Mouse (Mus musculus) liver, adult 2 months (tissue): ENCODE results near the gene Plscr1.

ENCODE experiments used
- CTCF ChIP-seq: fragments of 200-500 bp; IDR thresholded peaks from 2 replicates; pipeline ENCODE4 v1.5.1; 2011; ENCODE audit warnings: low read depth, low read length, control low read depth
- POLR2A ChIP-seq: fragments of 200-500 bp; IDR thresholded peaks from 2 replicates; pipeline ENCODE4 v1.6.1; 2011; ENCODE audit warnings: low read length, control low read depth; ENCODE audit not compliant: insufficient read depth; ENCODE audit errors: extremely low read depth

DNA sequence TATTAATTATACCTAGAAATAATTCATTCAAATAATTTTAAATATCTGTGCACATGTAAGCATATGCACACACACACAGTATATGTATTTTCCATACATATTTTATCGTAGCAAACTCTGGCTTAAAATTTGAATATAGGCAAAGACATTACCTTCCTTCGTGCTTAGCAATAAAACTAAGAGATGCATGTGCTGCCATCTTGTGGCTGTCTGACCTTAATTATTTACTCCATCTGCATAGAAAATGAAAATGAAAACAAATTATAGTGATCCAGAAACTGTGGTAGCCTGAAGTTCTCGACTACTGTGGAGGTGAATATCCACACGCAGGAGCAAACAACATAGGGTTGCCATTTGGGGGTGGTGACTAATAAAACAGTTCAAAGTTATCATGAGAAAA, 42.2 kb upstream of the Plscr1 start:
- TF ChIP-seq CTCF = no peak
- no peak for TF ChIP-seq POLR2A
